Mouse (Mus musculus) thymus, adult 2 months (tissue): ENCODE measurements around the gene Msi2.

ENCODE experiments used
- CTCF ChIP-seq: fragments of 200-500 bp; IDR thresholded peaks from 2 replicates; pipeline ENCODE4 v1.5.1; 2012; ENCODE audit warnings: mild to moderate bottlenecking, control low read depth, low read length, moderate library complexity, borderline replicate concordance; ENCODE audit not compliant: control insufficient read depth, poor library complexity, insufficient read depth; ENCODE audit errors: extremely low read depth
- POLR2A ChIP-seq: fragments of 200-500 bp; IDR thresholded peaks from 2 replicates; pipeline ENCODE4 v1.6.1; 2012; ENCODE audit warnings: mild to moderate bottlenecking, low read length, control low read depth, moderate library complexity; ENCODE audit not compliant: control insufficient read depth, poor library complexity, insufficient read depth; ENCODE audit errors: extremely low read depth

DNA sequence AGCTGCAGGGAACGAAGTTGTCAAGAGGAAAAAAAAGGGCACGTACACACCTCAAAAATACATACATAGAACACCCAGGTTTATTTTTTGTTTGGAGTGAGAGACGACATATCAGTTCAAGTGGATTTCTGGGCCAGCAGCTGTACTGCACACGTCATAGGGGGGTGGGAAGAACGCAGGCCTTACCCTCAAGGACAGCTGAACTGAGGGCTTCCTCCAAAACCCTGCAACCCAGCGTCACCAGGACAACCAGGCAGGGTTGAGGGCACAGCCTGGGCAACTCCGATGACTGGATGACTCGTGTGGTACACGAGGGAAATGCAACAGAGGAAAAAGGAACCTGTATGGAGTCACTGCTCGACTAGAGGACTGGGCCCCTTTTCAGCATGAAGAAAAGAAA, 25.9 kb downstream of the Msi2 start:
- TF ChIP-seq CTCF = no peak
- TF ChIP-seq POLR2A = no peak
